Mouse (Mus musculus) stomach, embryonic 16.5 days (tissue): Measurements from ENCODE around the gene Phlda2. TPM values are rescaled to one million over a fixed set of nuclear protein-coding genes. Genes with fewer than 3 reads are reported as not detected.

ENCODE experiments used
- ATAC-seq: fragments of 200-750 bp; cut with Nextera tagmentation; 2 replicates; pipeline ENCODE4 v1.8.0; 2017; ENCODE audit warnings: moderate number of reproducible peaks, moderate TSS enrichment; ENCODE audit not compliant: insufficient read depth, low FRiP score
- H3K27ac ChIP-seq: fragments of 300-500 bp; sonication (generic); 2 replicates; pipeline ENCODE4 v1.5.1; 2014; ENCODE audit warnings: low read length
- H3K27me3 ChIP-seq: fragments of 300-500 bp; sonication (generic); 2 replicates; pipeline ENCODE4 v1.6.1; 2014; ENCODE audit warnings: low read length, control low read depth, mixed read lengths; ENCODE audit not compliant: control insufficient read depth, insufficient read depth
- H3K36me3 ChIP-seq: fragments of 300-500 bp; sonication (generic); 2 replicates; pipeline ENCODE4 v1.6.1; 2014; ENCODE audit warnings: low read length; ENCODE audit not compliant: control insufficient read depth, insufficient read depth
- H3K4me1 ChIP-seq: fragments of 300-500 bp; sonication (generic); 2 replicates; pipeline ENCODE4 v1.6.1; 2014; ENCODE audit warnings: low read length, control low read depth, mixed read lengths; ENCODE audit not compliant: control insufficient read depth, insufficient read depth
- H3K4me2 ChIP-seq: fragments of 300-500 bp; sonication (generic); 2 replicates; pipeline ENCODE4 v1.6.1; 2014; ENCODE audit warnings: low read depth, low read length, mixed read lengths
- H3K4me3 ChIP-seq: fragments of 300-500 bp; sonication (generic); replicated peaks from 2 replicates; pipeline ENCODE4 v1.5.1; 2014; ENCODE audit warnings: mild to moderate bottlenecking, low read length
- H3K9ac ChIP-seq: fragments of 300-500 bp; sonication (generic); 2 replicates; pipeline ENCODE4 v1.6.1; 2014; ENCODE audit warnings: low read length
- H3K9me3 ChIP-seq: fragments of 300-500 bp; sonication (generic); replicated peaks from 2 replicates; pipeline ENCODE4 v1.6.1; 2016; ENCODE audit warnings: low read length, control low read depth; ENCODE audit not compliant: control insufficient read depth
- WGBS: fragments of 180-500 bp; shearing (Covaris S2); extraction: QIAGEN DNeasy Blood & Tissue Kit; methylation state at CpG from one replicate; pipeline ENCODE4 v1.1.7; 2014; 5-methylcytosine and 5-hydroxymethylcytosine counted together
- polyA plus RNA-seq: library from polyadenylated mRNA; unstranded; fragments of >200 nt; fragmentation: Nextera tagmentation; extraction: Ambion mirVana; gene quantifications from 2 replicates; pipeline ENCODE4 v1.2.1, GENCODE M21; 2015

The Phlda2 gene
- polyA plus RNA-seq, 1 experiment from 2014 or later: 12.8 TPM

- no peaks in the 10 kb centered on the region for H3K9me3 ChIP-seq
- no peaks in the 10 kb centered on the region for H3K27me3 ChIP-seq
- peak within 1 kb of the TSS; percentile 36 for H3K4me3 ChIP-seq
- H3K4me2 ChIP-seq: peak within 1 kb of the TSS; percentile 47
- WGBS: 21% methylated on average over 4 of the region's 4 CpGs
- peak within 1 kb of the TSS; percentile 58 for H3K9ac ChIP-seq
- H3K27ac ChIP-seq: peak within 1 kb of the TSS; percentile 86
- no peaks in the 10 kb centered on the region for H3K36me3 ChIP-seq
- H3K4me1 ChIP-seq: peaks cover 6% of the 10 kb centered on the region; the same call in 1 of the 2 replicates
- peak; percentile 65 for ATAC-seq
Observed at GRCm38 (mm10) chr7:143473347-143474101, 29.4 kb downstream of the Phlda2 start, which contains the start of gene Slc22a18. Gene Slc22a18, plus strand, starts transcription at chr7:143473736.

GRCm38 (mm10) chr7:143469946-143470345, 33.0 kb downstream of the Phlda2 start:
- H3K36me3 ChIP-seq: no peaks in the 10 kb centered on the region
- no peaks in the 10 kb centered on the region for H3K27me3 ChIP-seq
- no peak overlapping the region for H3K4me2 ChIP-seq
- H3K27ac ChIP-seq: no peak overlapping the region
- no peaks in the 10 kb centered on the region for H3K9me3 ChIP-seq
- peaks cover 22% of the 10 kb centered on the region for H3K4me1 ChIP-seq
- no peak for ATAC-seq
- 12% methylated on average over 8 of the region's 8 CpGs for WGBS
- no peak overlapping the region for H3K9ac ChIP-seq
- H3K4me3 ChIP-seq: no peak overlapping the region

- no peaks in the 10 kb centered on the region for H3K9me3 ChIP-seq
- no peak overlapping the region for H3K27ac ChIP-seq
- no peak for ATAC-seq
- H3K4me2 ChIP-seq: no peak overlapping the region
- peaks cover 18% of the 10 kb centered on the region for H3K4me1 ChIP-seq
- no peaks in the 10 kb centered on the region for H3K27me3 ChIP-seq
- 19% methylated on average over 6 of the region's 6 CpGs for WGBS
- H3K9ac ChIP-seq: no peak overlapping the region
- no peaks in the 10 kb centered on the region for H3K36me3 ChIP-seq
- H3K4me3 ChIP-seq: no peak overlapping the region
Observed at GRCm38 (mm10) chr7:143467714-143468113, 35.2 kb downstream of the Phlda2 start.

- no peaks in the 10 kb centered on the region for H3K36me3 ChIP-seq
- H3K4me1 ChIP-seq: peaks cover 18% of the 10 kb centered on the region
- peak overlapping the region; percentile 54; the same call in 1 of the 2 replicates for H3K9ac ChIP-seq
- H3K27ac ChIP-seq: peak overlapping the region; percentile 67
- peak; percentile 7; the same call in 1 of the 2 replicates for ATAC-seq
- no peak overlapping the region for H3K4me3 ChIP-seq
- WGBS: 30% methylated on average over 14 of the region's 14 CpGs
- H3K27me3 ChIP-seq: no peaks in the 10 kb centered on the region
- H3K9me3 ChIP-seq: 0 out of 2 replicates have a peak, but pooled peaks cover 2% of the 10 kb centered on the region
- H3K4me2 ChIP-seq: no peak overlapping the region
Observed at GRCm38 (mm10) chr7:143466099-143466677, 36.8 kb downstream of the Phlda2 start.

GRCm38 (mm10) chr7:143464811-143465560, 38.0 kb downstream of the Phlda2 start:
- H3K9me3 ChIP-seq: peaks cover 14% of the 10 kb centered on the region
- H3K27me3 ChIP-seq: no peaks in the 10 kb centered on the region
- ATAC-seq: peak; percentile 32
- H3K4me1 ChIP-seq: peaks cover 18% of the 10 kb centered on the region
- H3K27ac ChIP-seq: peak overlapping the region; percentile 67
- peak overlapping the region; percentile 73 for H3K9ac ChIP-seq
- H3K4me3 ChIP-seq: peak overlapping the region; percentile 45
- no peaks in the 10 kb centered on the region for H3K36me3 ChIP-seq
- WGBS: 14% methylated on average over 56 of the region's 56 CpGs
- peak overlapping the region; percentile 72 for H3K4me2 ChIP-seq

GRCm38 (mm10) chr7:143463865-143464415, 39.0 kb downstream of the Phlda2 start:
- H3K4me2 ChIP-seq: 0 out of 2 replicates have a peak overlapping the region, but pooled peaks have one; percentile 72
- no peaks in the 10 kb centered on the region for H3K36me3 ChIP-seq
- peak overlapping the region; percentile 73; the same call in 1 of the 2 replicates for H3K9ac ChIP-seq
- peak overlapping the region; percentile 67 for H3K27ac ChIP-seq
- peaks cover 24% of the 10 kb centered on the region for H3K9me3 ChIP-seq
- H3K4me3 ChIP-seq: no peak overlapping the region
- ATAC-seq: no peak
- H3K27me3 ChIP-seq: no peaks in the 10 kb centered on the region; the same call in 1 of the 2 replicates
- peaks cover 18% of the 10 kb centered on the region for H3K4me1 ChIP-seq
- WGBS: 31% methylated on average over 11 of the region's 11 CpGs

- H3K27ac ChIP-seq: no peak overlapping the region
- WGBS: 72% methylated on average over 5 of the region's 5 CpGs
- ATAC-seq: no peak
- H3K4me3 ChIP-seq: no peak overlapping the region
- H3K4me2 ChIP-seq: no peak overlapping the region
- H3K9me3 ChIP-seq: peaks cover 24% of the 10 kb centered on the region
- peaks cover 16% of the 10 kb centered on the region for H3K4me1 ChIP-seq
- no peaks in the 10 kb centered on the region for H3K36me3 ChIP-seq
- no peaks in the 10 kb centered on the region; the same call in 1 of the 2 replicates for H3K27me3 ChIP-seq
- no peak overlapping the region for H3K9ac ChIP-seq
Observed at GRCm38 (mm10) chr7:143462516-143462915, 40.4 kb downstream of the Phlda2 start.

GRCm38 (mm10) chr7:143461920-143462319, 41.0 kb downstream of the Phlda2 start:
- Histone ChIP-seq H3K9me3 (peaks cover 24% of the 10 kb centered on the region), H3K4me2 (peak overlapping the region; percentile 58; the same call in 1 of the 2 replicates), H3K9ac (no peak overlapping the region), H3K36me3 (no peaks in the 10 kb centered on the region), H3K27me3 (no peaks in the 10 kb centered on the region; the same call in 1 of the 2 replicates), H3K4me3 (no peak overlapping the region), H3K27ac (peak overlapping the region; percentile 72; the same call in 1 of the 2 replicates), H3K4me1 (peaks cover 16% of the 10 kb centered on the region)
- WGBS: 39% methylated on average over 11 of the region's 11 CpGs
- no peak for ATAC-seq
